Mouse (Mus musculus): ENCODE data around the gene Phyhipl.

DNA sequence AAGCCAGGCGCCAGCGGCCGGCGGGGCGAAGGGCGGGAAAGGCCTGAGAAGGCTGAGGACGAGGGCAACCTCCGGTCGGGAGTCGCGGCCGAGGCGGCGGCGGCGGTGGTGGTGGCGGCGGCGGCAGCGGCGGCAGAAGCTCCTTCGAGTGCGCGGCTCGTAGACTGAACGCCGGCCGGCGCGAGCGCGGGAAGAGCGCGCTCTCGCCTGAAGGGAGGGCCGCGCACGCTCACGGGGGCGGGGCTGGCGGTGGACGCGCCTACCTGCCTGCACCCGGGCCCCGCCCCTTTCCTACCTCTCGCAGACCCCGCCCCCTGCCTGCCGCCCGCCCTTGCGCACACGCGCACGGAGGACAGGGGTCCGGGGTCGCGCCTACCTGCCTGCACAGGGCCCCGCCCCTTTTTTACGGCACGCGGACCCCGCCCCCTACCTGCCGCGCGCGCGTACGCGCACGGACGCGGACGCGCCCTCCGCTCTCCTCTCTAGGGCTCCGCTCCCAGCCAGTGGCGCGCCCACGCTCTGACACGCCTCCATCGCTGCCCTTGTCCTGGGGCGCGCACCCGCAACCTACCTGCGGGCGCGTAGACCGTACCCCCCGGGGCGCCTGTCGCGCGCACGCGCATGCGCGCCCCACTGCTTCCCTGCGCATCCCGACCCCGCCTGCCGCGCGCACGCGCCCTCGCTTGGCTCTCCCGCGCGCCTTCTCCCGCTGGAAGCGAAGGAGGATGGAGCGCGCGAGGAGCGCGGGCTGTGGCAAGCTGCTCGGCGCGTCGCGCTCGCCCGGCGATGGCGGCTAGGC lies 56.4 kb downstream of the Phyhipl start:
- no peak for TF ChIP-seq CTCF (IDR thresholded peaks at IDR 0.05; ENCODE audit: low read depth)
- TF ChIP-seq EP300 (IDR thresholded peaks at IDR 0.05; ENCODE audit: low read depth) = no peak
